ENCODE assay signal across 1 mouse cellular context in the genomic region with DNA sequence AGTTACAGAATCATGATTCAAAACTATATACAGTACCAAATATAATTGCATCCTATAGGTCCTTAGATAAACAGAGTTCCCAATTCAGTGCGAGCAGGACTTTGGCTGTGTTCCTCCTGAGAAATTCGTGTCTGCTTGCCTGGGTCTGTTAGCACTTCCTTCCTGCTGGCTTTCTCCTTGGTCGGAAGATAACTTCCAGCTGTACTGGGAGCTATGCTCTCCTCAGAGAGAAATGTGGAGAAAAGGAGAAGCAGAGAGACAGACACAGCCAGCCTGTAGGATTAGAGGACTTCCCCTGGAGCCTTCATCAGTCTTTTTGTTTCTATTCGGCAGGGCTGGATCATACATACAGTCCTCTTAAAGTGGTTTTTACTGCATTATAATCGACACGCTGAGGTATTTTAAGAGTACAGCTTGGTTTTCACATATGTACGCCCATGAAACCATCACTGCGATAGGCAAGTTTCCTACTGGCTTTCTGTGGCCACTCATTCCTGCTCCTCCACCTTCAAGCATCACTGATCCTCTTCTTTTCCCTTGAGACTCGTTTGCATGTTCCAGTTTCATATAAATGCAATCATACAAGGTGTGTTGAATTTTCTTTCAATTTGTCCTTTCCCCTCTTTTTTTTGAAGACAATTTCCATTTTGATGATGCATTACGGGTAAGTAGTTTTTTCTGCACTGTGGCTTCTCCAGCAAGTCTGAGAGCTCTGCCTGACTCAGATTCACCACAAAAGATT.
TF ChIP-seq lines count a peak whose summit lies in the region.

No protein-coding gene starts in this region.

TF ChIP-seq in CH12.LX, 34 proteins besides CTCF, POLR2A, EP300 and RAD21 (continued from another document):
- TF ChIP-seq ETS1 (conservative IDR thresholded peaks at IDR 0.05; ENCODE audit: low read depth, low read length) (peak; percentile 46; the same call in 1 of the 2 replicates), NRF1 (IDR thresholded peaks at IDR 0.05; ENCODE audit: low read depth, low read length) (no peak), NELFE (IDR thresholded peaks at IDR 0.05; ENCODE audit: low read depth, low read length) (no peak), CHD2 (IDR thresholded peaks at IDR 0.05; ENCODE audit: low read length) (0 out of 2 replicates have a peak, but pooled peaks have one; percentile 33), MXI1 (IDR thresholded peaks at IDR 0.05; ENCODE audit: low read depth, low read length) (peak; percentile 38; the same call in 1 of the 2 replicates), IRF4 (IDR thresholded peaks at IDR 0.05; ENCODE audit: low read depth, low read length) (peak; percentile 60), GABPA (IDR thresholded peaks at IDR 0.05; ENCODE audit: insufficient replicate concordance, low read depth, low read length) (no peak), BHLHE40 (IDR thresholded peaks at IDR 0.05; ENCODE audit: low read depth, low read length) (peak; percentile 52), MAZ (IDR thresholded peaks at IDR 0.05; ENCODE audit: low read depth, low read length) (no peak), POLR2AphosphoS2 (IDR thresholded peaks at IDR 0.05; ENCODE audit: low read depth, low read length) (no peak), ELF1 (IDR thresholded peaks at IDR 0.05; ENCODE audit: low read depth, low read length) (no peak), MEF2A (IDR thresholded peaks at IDR 0.05; ENCODE audit: borderline replicate concordance, low read depth, low read length) (no peak), ZKSCAN1 (IDR thresholded peaks at IDR 0.05; ENCODE audit: borderline replicate concordance, low read depth, low read length) (no peak), ZC3H11A (IDR thresholded peaks at IDR 0.05; ENCODE audit: low read depth, low read length) (no peak), JUND (conservative IDR thresholded peaks at IDR 0.05; ENCODE audit: low read depth, low read length) (peak; percentile 59), TBP (conservative IDR thresholded peaks at IDR 0.05; ENCODE audit: low read depth, low read length) (no peak), JUN (IDR thresholded peaks at IDR 0.05; ENCODE audit: insufficient read depth, low read depth, low read length) (peak; percentile 46; the same call in 1 of the 2 replicates), KAT2A (IDR thresholded peaks at IDR 0.05; ENCODE audit: insufficient replicate concordance, low read length) (no peak), E2F4 (IDR thresholded peaks at IDR 0.05; ENCODE audit: insufficient replicate concordance, low read depth, low read length) (no peak)
